Mouse (Mus musculus): ENCODE results near the gene Gm9789. TPM values are rescaled to one million over a fixed set of nuclear protein-coding genes. Genes with fewer than 3 reads are reported as not detected.

Gm9789 gene
- polyA plus RNA-seq, 1 experiment from 2014 or later = not detected

Other genes starting within 250 kb of the Gm9789 start
- not detected in 2 replicates for gene Krtap19-9b, start 225.7 kb upstream of the Gm9789 start, polyA plus RNA-seq (2014; fragmentation: Nextera tagmentation; extraction: Ambion mirVana)
- gene Krtap16-3, start 195.1 kb upstream of the Gm9789 start, polyA plus RNA-seq (2014; fragmentation: Nextera tagmentation; extraction: Ambion mirVana) = not detected in 2 replicates
- not detected in 2 replicates for gene Krtap22-2, start 147.2 kb upstream of the Gm9789 start, polyA plus RNA-seq (2014; fragmentation: Nextera tagmentation; extraction: Ambion mirVana)
- not detected in 2 replicates for gene Gm10229, start 142.7 kb upstream of the Gm9789 start, polyA plus RNA-seq (2014; fragmentation: Nextera tagmentation; extraction: Ambion mirVana)
- not detected in 2 replicates for gene Krtap6-1, start 126.3 kb upstream of the Gm9789 start, polyA plus RNA-seq (2014; fragmentation: Nextera tagmentation; extraction: Ambion mirVana)
- gene Gm10228, start 116.5 kb upstream of the Gm9789 start, polyA plus RNA-seq (2014; fragmentation: Nextera tagmentation; extraction: Ambion mirVana) = not detected in 2 replicates
- not detected in 2 replicates for gene Krtap6-5, start 110.1 kb upstream of the Gm9789 start, polyA plus RNA-seq (2014; fragmentation: Nextera tagmentation; extraction: Ambion mirVana)
- gene 1110025L11Rik, start 94.0 kb upstream of the Gm9789 start, polyA plus RNA-seq (2014; fragmentation: Nextera tagmentation; extraction: Ambion mirVana) = not detected in 2 replicates
- gene Krtap6-3, start 73.9 kb upstream of the Gm9789 start, polyA plus RNA-seq (2014; fragmentation: Nextera tagmentation; extraction: Ambion mirVana) = not detected in 2 replicates
- gene Gm6358, start 17.1 kb upstream of the Gm9789 start, polyA plus RNA-seq (2014; fragmentation: Nextera tagmentation; extraction: Ambion mirVana) = not detected in 2 replicates
- not detected in 2 replicates for gene Gm10061, start 6.9 kb upstream of the Gm9789 start, polyA plus RNA-seq (2014; fragmentation: Nextera tagmentation; extraction: Ambion mirVana)
- not detected in 2 replicates for gene Gm7735, start 11.5 kb downstream of the Gm9789 start, polyA plus RNA-seq (2014; fragmentation: Nextera tagmentation; extraction: Ambion mirVana)
- not detected in 2 replicates for gene 1110057P08Rik, start 16.8 kb downstream of the Gm9789 start, polyA plus RNA-seq (2014; fragmentation: Nextera tagmentation; extraction: Ambion mirVana)
- not detected in 2 replicates for gene Krtap20-2, start 47.9 kb downstream of the Gm9789 start, polyA plus RNA-seq (2014; fragmentation: Nextera tagmentation; extraction: Ambion mirVana)
- not detected in 2 replicates for gene Krtap21-1, start 245.9 kb downstream of the Gm9789 start, polyA plus RNA-seq (2014; fragmentation: Nextera tagmentation; extraction: Ambion mirVana)

Measured in liver, embryonic 11.5 days (tissue).